Mouse (Mus musculus) heart, embryonic 15.5 days (tissue): ENCODE data around the gene Med29. TPM values are rescaled to one million over a fixed set of nuclear protein-coding genes. Genes with fewer than 3 reads are reported as not detected.

ENCODE experiments used
- ATAC-seq: fragments of 200-750 bp; cut with Nextera tagmentation; replicated peaks from 2 replicates; pipeline ENCODE4 v1.8.0; 2017; ENCODE audit warnings: low read depth, moderate TSS enrichment; ENCODE audit not compliant: insufficient number of reproducible peaks, insufficient read depth, low FRiP score
- H3K27ac ChIP-seq: fragments of 300-500 bp; sonication (generic); 2 replicates; pipeline ENCODE4 v1.5.1; 2015; ENCODE audit warnings: mild to moderate bottlenecking, inconsistent platforms
- H3K27me3 ChIP-seq: fragments of 300-500 bp; sonication (generic); 2 replicates; pipeline ENCODE4 v1.6.1; 2015; ENCODE audit warnings: inconsistent platforms
- H3K36me3 ChIP-seq: fragments of 300-500 bp; sonication (generic); 2 replicates; pipeline ENCODE4 v1.6.1; 2015; ENCODE audit warnings: mild to moderate bottlenecking, inconsistent platforms
- H3K4me1 ChIP-seq: fragments of 300-500 bp; sonication (generic); replicated peaks from 2 replicates; pipeline ENCODE4 v1.6.1; 2015; ENCODE audit warnings: inconsistent platforms
- H3K4me2 ChIP-seq: fragments of 300-500 bp; sonication (generic); 2 replicates; pipeline ENCODE4 v1.6.1; 2015; ENCODE audit warnings: inconsistent platforms, mild to moderate bottlenecking, moderate library complexity
- H3K4me3 ChIP-seq: fragments of 300-500 bp; sonication (generic); 2 replicates; pipeline ENCODE4 v1.5.1; 2015; ENCODE audit warnings: mild to moderate bottlenecking, inconsistent platforms
- H3K9ac ChIP-seq: fragments of 300-500 bp; sonication (generic); 2 replicates; pipeline ENCODE4 v1.6.1; 2015; ENCODE audit warnings: mild to moderate bottlenecking, inconsistent platforms
- H3K9me3 ChIP-seq: fragments of 300-500 bp; sonication (generic); replicated peaks from 2 replicates; pipeline ENCODE4 v1.6.1; 2016; ENCODE audit warnings: inconsistent platforms
- WGBS: fragments of 180-500 bp; shearing (Covaris S2); methylation state at CpG from one replicate; pipeline ENCODE4 v1.1.7; 2015; ENCODE audit warnings: mixed read lengths; 5-methylcytosine and 5-hydroxymethylcytosine counted together
- polyA plus RNA-seq: library from polyadenylated mRNA; unstranded; fragments of >200 nt; fragmentation: Nextera tagmentation; extraction: Ambion mirVana; gene quantifications from 2 replicates; pipeline ENCODE4 v1.2.1, GENCODE M21; 2015

Med29 gene
- polyA plus RNA-seq, 1 experiment from 2014 or later: 42.0 TPM

DNA sequence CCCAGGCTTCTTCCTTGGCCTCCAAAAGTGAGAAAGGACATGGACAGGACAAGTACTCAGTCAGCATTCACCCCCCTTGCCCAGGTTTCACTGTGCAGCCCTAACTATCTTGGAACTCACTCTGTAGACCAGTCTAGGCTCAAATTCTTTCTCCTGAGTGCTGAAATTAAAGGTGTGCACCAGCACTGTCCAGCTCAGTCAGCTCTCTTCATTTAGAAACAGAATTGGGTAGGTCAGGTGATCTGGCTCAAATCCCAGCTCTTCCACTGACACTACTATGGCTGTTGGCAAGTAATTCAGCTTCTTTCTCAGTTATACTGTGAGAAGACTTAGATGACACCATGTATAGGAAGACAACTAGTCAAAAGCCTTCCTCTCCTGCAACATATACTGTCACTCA lies 35.2 kb upstream of the Med29 start:
- Histone ChIP-seq H3K4me2 (no peak overlapping the region; the same call in 1 of the 2 replicates), H3K27me3 (no peaks in the 10 kb centered on the region), H3K9ac (no peak overlapping the region), H3K4me3 (no peak overlapping the region), H3K36me3 (peaks cover 10% of the 10 kb centered on the region), H3K4me1 (peaks cover 43% of the 10 kb centered on the region), H3K27ac (peak overlapping the region; percentile 53), H3K9me3 (no peaks in the 10 kb centered on the region)
- peak; percentile 53 for ATAC-seq

DNA sequence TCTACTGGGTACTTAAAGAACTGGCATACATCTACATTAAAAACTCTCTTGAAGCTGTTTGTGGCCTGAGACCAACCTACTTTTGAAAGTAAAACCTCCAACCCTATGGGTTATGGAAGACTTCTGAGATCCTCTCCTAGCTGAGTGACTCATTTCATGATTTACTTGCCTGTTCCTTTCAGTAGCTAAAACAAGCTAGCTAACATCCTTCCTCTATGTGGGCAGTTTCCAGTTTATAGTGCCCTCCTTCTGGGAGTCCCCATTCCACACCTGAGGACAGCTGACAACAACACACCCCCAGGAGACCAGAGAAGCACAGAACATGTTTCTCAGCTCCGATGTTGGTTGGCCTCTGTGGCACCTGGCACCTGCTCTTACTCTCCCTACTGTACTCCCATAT lies 30.5 kb upstream of the Med29 start:
- peaks cover 43% of the 10 kb centered on the region for H3K36me3 ChIP-seq
- no peak overlapping the region for H3K4me2 ChIP-seq
- no peak overlapping the region for H3K4me3 ChIP-seq
- 96% methylated on average over 1 of the region's 1 CpGs for WGBS
- no peaks in the 10 kb centered on the region for H3K27me3 ChIP-seq
- no peak for ATAC-seq
- no peak overlapping the region for H3K9ac ChIP-seq
- no peak overlapping the region for H3K27ac ChIP-seq
- no peaks in the 10 kb centered on the region for H3K9me3 ChIP-seq
- H3K4me1 ChIP-seq: peaks cover 25% of the 10 kb centered on the region

- no peak overlapping the region for H3K27ac ChIP-seq
- no peaks in the 10 kb centered on the region for H3K27me3 ChIP-seq
- H3K36me3 ChIP-seq: peaks cover 61% of the 10 kb centered on the region
- no peak overlapping the region for H3K4me3 ChIP-seq
- no peak overlapping the region for H3K4me2 ChIP-seq
- ATAC-seq: no peak
- no peaks in the 10 kb centered on the region for H3K9me3 ChIP-seq
- WGBS: 91% methylated on average over 2 of the region's 2 CpGs
- peaks cover 17% of the 10 kb centered on the region for H3K4me1 ChIP-seq
- no peak overlapping the region for H3K9ac ChIP-seq
Measured at GRCm38 (mm10) chr7:28419416-28419815, 26.9 kb upstream of the Med29 start.

GRCm38 (mm10) chr7:28418096-28418670 lies 25.7 kb upstream of the Med29 start:
- H3K27me3 ChIP-seq: no peaks in the 10 kb centered on the region
- 39% methylated on average over 8 of the region's 8 CpGs for WGBS
- peaks cover 67% of the 10 kb centered on the region for H3K36me3 ChIP-seq
- peaks cover 15% of the 10 kb centered on the region for H3K4me1 ChIP-seq
- H3K9me3 ChIP-seq: no peaks in the 10 kb centered on the region
- peak overlapping the region; percentile 72 for H3K27ac ChIP-seq
- no peak overlapping the region for H3K4me2 ChIP-seq
- H3K4me3 ChIP-seq: no peak overlapping the region
- H3K9ac ChIP-seq: no peak overlapping the region
- ATAC-seq: peak; percentile 80

DNA sequence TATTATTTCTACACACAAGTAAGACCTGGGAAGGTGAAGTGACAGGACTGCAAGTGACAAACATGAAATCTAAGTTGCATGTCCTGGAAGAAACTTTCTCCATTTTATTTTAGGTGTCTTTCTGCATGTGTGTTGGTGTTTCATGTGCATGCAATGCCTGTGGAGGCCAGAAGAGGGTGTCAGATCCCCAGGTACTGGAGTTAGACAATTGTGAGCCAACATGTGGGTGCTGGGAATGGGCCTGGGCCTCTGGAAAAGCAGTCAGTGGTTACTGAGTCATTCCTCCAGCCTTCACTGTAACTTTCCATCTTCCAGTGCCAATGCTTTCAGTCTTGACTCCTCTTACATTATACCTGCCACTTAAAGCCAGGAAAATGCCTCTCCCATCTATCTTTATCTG lies 24.9 kb upstream of the Med29 start:
- peaks cover 66% of the 10 kb centered on the region for H3K36me3 ChIP-seq
- no peaks in the 10 kb centered on the region for H3K9me3 ChIP-seq
- H3K4me1 ChIP-seq: peaks cover 15% of the 10 kb centered on the region
- no peak for ATAC-seq
- H3K27ac ChIP-seq: no peak overlapping the region
- no peaks in the 10 kb centered on the region for H3K27me3 ChIP-seq
- no peak overlapping the region for H3K9ac ChIP-seq
- H3K4me2 ChIP-seq: no peak overlapping the region
- no peak overlapping the region for H3K4me3 ChIP-seq

DNA sequence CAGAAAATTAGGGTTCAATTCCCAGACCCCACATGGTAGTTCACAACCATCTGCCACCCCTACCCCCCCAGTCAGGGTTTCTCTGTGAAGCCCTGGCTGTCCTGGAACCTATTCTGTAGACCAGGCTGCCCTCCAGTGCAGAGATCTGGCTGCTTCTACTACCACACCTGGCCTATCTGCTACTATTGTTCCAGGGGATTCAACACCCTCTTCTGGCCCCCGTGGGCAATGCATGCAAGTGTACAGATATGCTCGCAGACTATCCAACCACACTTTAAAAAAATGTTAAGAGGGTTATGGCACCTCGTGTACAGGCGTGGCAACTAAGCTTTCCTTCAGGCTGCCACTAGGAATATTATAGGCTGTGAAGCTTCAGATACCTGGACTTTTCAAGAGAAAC lies 20.3 kb upstream of the Med29 start:
- H3K27me3 ChIP-seq: no peaks in the 10 kb centered on the region
- 62% methylated on average over 4 of the region's 4 CpGs for WGBS
- no peak overlapping the region for H3K27ac ChIP-seq
- no peak for ATAC-seq
- no peak overlapping the region for H3K9ac ChIP-seq
- no peak overlapping the region for H3K4me3 ChIP-seq
- peaks cover 18% of the 10 kb centered on the region for H3K4me1 ChIP-seq
- H3K4me2 ChIP-seq: no peak overlapping the region
- peaks cover 62% of the 10 kb centered on the region for H3K36me3 ChIP-seq
- no peaks in the 10 kb centered on the region for H3K9me3 ChIP-seq

- peaks cover 67% of the 10 kb centered on the region for H3K36me3 ChIP-seq
Measured at GRCm38 (mm10) chr7:28410841-28411475, 18.4 kb upstream of the Med29 start.

GRCm38 (mm10) chr7:28401942-28402341 lies 9.4 kb upstream of the Med29 start:
- Histone ChIP-seq H3K27ac (no peak overlapping the region), H3K27me3 (no peaks in the 10 kb centered on the region), H3K9me3 (no peaks in the 10 kb centered on the region), H3K4me2 (no peak overlapping the region), H3K4me1 (no peaks in the 10 kb centered on the region; the same call in 1 of the 2 replicates), H3K9ac (no peak overlapping the region), H3K4me3 (no peak overlapping the region), H3K36me3 (peaks cover 92% of the 10 kb centered on the region)
- WGBS: 58% methylated on average over 3 of the region's 3 CpGs
- ATAC-seq: no peak

More at GRCm38 (mm10) chr7:28410841-28411475, 18.4 kb upstream of the Med29 start:
- H3K27ac ChIP-seq: peak overlapping the region; percentile 51
- no peaks in the 10 kb centered on the region for H3K27me3 ChIP-seq
- peaks cover 17% of the 10 kb centered on the region for H3K4me1 ChIP-seq
- H3K9ac ChIP-seq: no peak overlapping the region; the same call in 1 of the 2 replicates
- H3K4me3 ChIP-seq: no peak overlapping the region
- 67% methylated on average over 3 of the region's 3 CpGs for WGBS
- no peaks in the 10 kb centered on the region for H3K9me3 ChIP-seq
- no peak overlapping the region for H3K4me2 ChIP-seq
- ATAC-seq: no peak

DNA sequence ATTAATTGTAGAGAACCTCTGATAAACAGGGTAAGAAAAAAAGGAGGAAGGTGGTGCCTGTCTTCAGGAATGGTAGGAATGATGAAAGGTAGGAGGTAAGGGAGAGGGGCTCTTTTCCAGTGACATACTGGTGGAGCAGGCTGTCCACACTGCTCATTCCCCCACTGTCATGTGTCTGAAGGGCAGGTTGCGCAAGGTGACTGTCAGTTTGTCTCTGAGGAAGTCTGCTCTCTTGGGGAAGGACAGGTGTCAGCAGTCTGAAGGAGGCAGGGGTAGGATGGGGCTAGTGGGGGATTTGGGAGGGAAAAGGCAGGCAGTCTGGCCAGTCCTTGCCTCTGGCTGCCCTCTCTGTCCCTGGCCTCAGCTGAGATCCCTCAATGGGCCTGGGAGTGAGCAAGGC lies 8.5 kb upstream of the Med29 start:
- H3K4me3 ChIP-seq: no peak overlapping the region
- H3K4me1 ChIP-seq: no peaks in the 10 kb centered on the region; the same call in 1 of the 2 replicates
- H3K4me2 ChIP-seq: no peak overlapping the region
- no peak overlapping the region for H3K9ac ChIP-seq
- WGBS: 96% methylated on average over 1 of the region's 1 CpGs
- H3K9me3 ChIP-seq: no peaks in the 10 kb centered on the region
- peaks cover 91% of the 10 kb centered on the region for H3K36me3 ChIP-seq
- no peak overlapping the region for H3K27ac ChIP-seq
- no peaks in the 10 kb centered on the region for H3K27me3 ChIP-seq
- no peak for ATAC-seq

DNA sequence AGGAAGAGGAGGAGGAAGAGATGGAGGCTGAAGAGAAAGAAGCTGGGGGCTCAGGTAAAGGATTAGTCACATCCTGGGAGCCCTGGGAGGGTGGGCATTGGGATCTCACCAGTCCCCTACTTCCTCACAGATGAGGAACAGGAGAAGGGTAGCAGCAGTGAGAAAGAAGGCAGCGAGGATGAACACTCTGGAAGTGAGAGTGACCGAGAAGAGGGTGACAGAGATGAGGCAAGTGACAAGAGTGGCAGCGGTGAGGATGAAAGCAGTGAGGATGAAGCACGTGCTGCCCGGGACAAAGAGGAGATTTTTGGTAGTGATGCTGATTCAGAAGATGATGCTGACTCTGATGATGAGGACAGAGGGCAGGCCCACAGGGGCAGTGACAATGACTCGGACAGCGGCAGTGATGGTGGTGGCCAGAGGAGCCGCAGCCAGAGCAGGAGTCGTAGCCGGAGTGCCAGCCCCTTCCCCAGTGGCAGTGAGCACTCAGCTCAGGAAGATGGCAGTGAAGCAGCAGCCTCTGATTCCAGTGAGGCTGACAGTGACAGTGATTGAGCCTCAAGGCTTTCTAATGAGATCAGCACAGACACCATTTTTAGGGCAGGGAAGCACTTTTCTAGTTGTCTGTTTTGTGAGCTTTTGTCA lies 6.3 kb upstream of the Med29 start:
- H3K4me3 ChIP-seq: no peak overlapping the region
- no peaks in the 10 kb centered on the region for H3K27me3 ChIP-seq
- H3K9ac ChIP-seq: no peak overlapping the region
- H3K36me3 ChIP-seq: peaks cover 82% of the 10 kb centered on the region
- ATAC-seq: no peak
- no peak overlapping the region for H3K4me2 ChIP-seq
- H3K9me3 ChIP-seq: no peaks in the 10 kb centered on the region
- H3K27ac ChIP-seq: no peak overlapping the region
- H3K4me1 ChIP-seq: peaks cover 3% of the 10 kb centered on the region
- WGBS: 89% methylated on average over 10 of the region's 10 CpGs

DNA sequence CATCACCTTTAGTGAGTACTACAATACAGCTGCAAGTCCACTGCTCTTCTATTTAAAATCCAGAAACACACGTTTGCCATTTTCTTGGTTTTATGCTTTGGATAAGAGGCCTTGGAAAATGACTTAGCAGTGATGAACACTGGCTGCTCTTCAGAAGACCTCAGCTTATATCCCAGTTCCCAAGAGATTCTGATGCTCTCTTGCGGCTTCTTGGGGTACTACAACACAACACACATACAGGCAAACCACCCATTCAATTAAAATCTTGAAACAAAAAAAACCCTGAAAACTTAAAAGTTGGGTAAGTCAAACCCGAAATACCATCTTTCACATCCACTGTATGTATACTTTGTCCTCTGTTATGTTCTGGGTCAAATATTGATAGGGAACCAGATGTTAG lies 5.5 kb upstream of the Med29 start:
- Histone ChIP-seq H3K4me3 (no peak overlapping the region), H3K9ac (no peak overlapping the region), H3K4me2 (no peak overlapping the region), H3K27ac (no peak overlapping the region), H3K9me3 (no peaks in the 10 kb centered on the region), H3K36me3 (peaks cover 75% of the 10 kb centered on the region), H3K4me1 (peaks cover 9% of the 10 kb centered on the region), H3K27me3 (no peaks in the 10 kb centered on the region)
- ATAC-seq: no peak
- 57% methylated on average over 3 of the region's 3 CpGs for WGBS

DNA sequence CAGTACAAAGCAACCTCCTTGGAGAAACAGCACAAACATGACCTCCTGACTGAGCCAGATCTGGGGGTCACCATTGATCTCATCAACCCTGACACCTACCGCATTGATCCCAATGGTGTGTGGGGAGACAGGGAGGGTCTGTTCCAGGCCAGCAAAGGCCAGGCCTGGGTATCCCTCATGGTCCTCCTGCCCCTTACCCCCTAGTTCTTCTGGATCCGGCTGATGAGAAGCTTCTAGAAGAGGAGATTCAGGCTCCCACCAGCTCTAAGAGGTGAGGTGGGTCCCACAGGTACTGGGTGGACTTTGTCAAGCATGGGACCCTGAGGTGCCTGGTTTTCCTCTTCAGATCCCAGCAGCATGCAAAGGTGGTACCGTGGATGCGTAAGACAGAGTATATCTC lies 2.9 kb upstream of the Med29 start:
- H3K4me2 ChIP-seq: no peak overlapping the region
- no peak overlapping the region for H3K9ac ChIP-seq
- no peaks in the 10 kb centered on the region for H3K27me3 ChIP-seq
- ATAC-seq: no peak
- no peak overlapping the region for H3K4me3 ChIP-seq
- peaks cover 54% of the 10 kb centered on the region for H3K36me3 ChIP-seq
- H3K9me3 ChIP-seq: no peaks in the 10 kb centered on the region
- H3K4me1 ChIP-seq: peaks cover 20% of the 10 kb centered on the region
- H3K27ac ChIP-seq: no peak overlapping the region
- 94% methylated on average over 4 of the region's 4 CpGs for WGBS
